In genomic region chr4:43492821-43493185, GRCm38 (mm10) we compare ENCODE assay signal across 8 mouse cellular contexts. TPM values are rescaled to one million over a fixed set of nuclear protein-coding genes. Genes with fewer than 3 reads are reported as not detected.
A peak's percentile ranks its signal among the peaks of the same experiment; 100 is the strongest.
DNase-seq lines count a peak whose midpoint lies in the region; ATAC-seq lines count a peak whose summit lies in the region.

Gene Ccdc107 (plus strand): TSS chr4:43492900.

- DNase-seq in adipocyte (ENCODE audit: low spot score), result peak; percentile 88
- peak; percentile 95 for DNase-seq in embryo, embryonic 10 days (ENCODE audit: low spot score)
- peak; percentile 76 for DNase-seq in gastrocnemius, postnatal 10 days
- peak; percentile 96 for DNase-seq in induced T-regulatory cell, adult 2 months (ENCODE audit: low read depth)
- DNase-seq in left cerebral cortex, adult 9 months (ENCODE audit: low spot score in 2 of 2), result peak; percentile 96
- peak; percentile 86 for DNase-seq in right cerebral cortex, postnatal 14 days
- peak; percentile 77 to 93 for DNase-seq in urinary bladder, postnatal 36 days (ENCODE audit: low spot score in 2 of 2)

- peak; percentile 90 for ATAC-seq in megakaryocyte progenitor cell, adult 5-6 weeks (replicated peaks; ENCODE audit: poor library complexity)

RNA-seq across cellular contexts. Expression of gene Ccdc107, which starts in this region (rescaled TPM):
- total RNA-seq in gastrocnemius, postnatal 10 days (2021), result 10 to 100 TPM; 23.4 to 24.1 TPM
- total RNA-seq in megakaryocyte progenitor cell, adult 5-6 weeks (2015), result 34.5 and 43.0 TPM in 2 replicates
- total RNA-seq in megakaryocyte progenitor cell, adult 5-6 weeks (2017), result 49.6 and 53.9 TPM in 2 replicates

Comparison
In these comparisons a context has a peak if more than half of its experiments do, and no peak if none do; other contexts are left out.
1. Peak in every context shown above with its lines: DNase-seq and ATAC-seq.